Mouse (Mus musculus): Measurements from ENCODE around the gene 1520401A03Rik. TPM values are rescaled to one million over a fixed set of nuclear protein-coding genes. Genes with fewer than 3 reads are reported as not detected.

Gene 1520401A03Rik
- polyA plus RNA-seq (2015; fragmentation: Illumina TruSeq; extraction: RNeasy Lipid Tissue Mini Kit (QIAGEN cat#74804); ENCODE audit: insufficient read depth, low replicate concordance) = not detected

GRCm38 (mm10) chr17:23722376-23723125 is at the start of gene 1520401A03Rik:
1520401A03Rik (minus strand) TSS chr17:23722783.

GRCm38 (mm10) chr17:23771284-23772218 is 49.0 kb upstream of the 1520401A03Rik start, which contains the start of gene Flywch1:
Flywch1 (minus strand) TSS chr17:23771602.

GRCm38 (mm10) chr17:23745301-23746251 is 23.0 kb upstream of the 1520401A03Rik start, which contains the start of gene Kremen2:
Kremen2 (minus strand) TSS chr17:23745833.

GRCm38 (mm10) chr17:23740598-23741021 is 18.0 kb upstream of the 1520401A03Rik start, which contains the start of gene Paqr4:
Paqr4 (minus strand) TSS chr17:23740867.

GRCm38 (mm10) chr17:23725999-23726757 is 3.6 kb upstream of the 1520401A03Rik start, which contains the start of gene Pkmyt1:
Pkmyt1 (plus strand) TSS chr17:23726336.

GRCm38 (mm10) chr17:23683856-23684672 is 38.5 kb downstream of the 1520401A03Rik start, which contains the start of gene Cldn9:
Cldn9 (minus strand) TSS chr17:23684026.

GRCm38 (mm10) chr17:23679127-23679835 is 43.3 kb downstream of the 1520401A03Rik start, which contains the start of gene Cldn6:
Cldn6 (plus strand) TSS chr17:23679249.

GRCm38 (mm10) chr17:23677236-23677679 is 45.3 kb downstream of the 1520401A03Rik start, which contains the start of gene Tnfrsf12a:
Tnfrsf12a (minus strand) TSS chr17:23677468.

GRCm38 (mm10) chr17:23673424-23674073 is 49.0 kb downstream of the 1520401A03Rik start, which contains the start of the genes Hcfc1r1 and Thoc6:
Hcfc1r1 (plus strand) TSS chr17:23673596.
Thoc6 (minus strand) TSS chr17:23673882.

GRCm38 (mm10) chr17:23660117-23660875 is 62.3 kb downstream of the 1520401A03Rik start, which contains the start of gene Bicdl2:
Bicdl2 (plus strand) TSS chr17:23660506.

Other genes starting within 250 kb of the 1520401A03Rik start
- not detected for gene Vmn2r117, start 243.1 kb downstream of the 1520401A03Rik start, polyA plus RNA-seq (2015; fragmentation: Illumina TruSeq; extraction: RNeasy Lipid Tissue Mini Kit (QIAGEN cat#74804); ENCODE audit: insufficient read depth, low replicate concordance)
- 4.4 TPM for gene Zfp213, start 158.5 kb downstream of the 1520401A03Rik start, polyA plus RNA-seq (2015; fragmentation: Illumina TruSeq; extraction: RNeasy Lipid Tissue Mini Kit (QIAGEN cat#74804); ENCODE audit: insufficient read depth, low replicate concordance)
- 0.72 TPM for gene Zfp13, start 123.3 kb downstream of the 1520401A03Rik start, polyA plus RNA-seq (2015; fragmentation: Illumina TruSeq; extraction: RNeasy Lipid Tissue Mini Kit (QIAGEN cat#74804); ENCODE audit: insufficient read depth, low replicate concordance)
- not detected for gene Zscan10, start 121.9 kb downstream of the 1520401A03Rik start, polyA plus RNA-seq (2015; fragmentation: Illumina TruSeq; extraction: RNeasy Lipid Tissue Mini Kit (QIAGEN cat#74804); ENCODE audit: insufficient read depth, low replicate concordance)
- 1.0 TPM for gene Mmp25, start 77.5 kb downstream of the 1520401A03Rik start, polyA plus RNA-seq (2015; fragmentation: Illumina TruSeq; extraction: RNeasy Lipid Tissue Mini Kit (QIAGEN cat#74804); ENCODE audit: insufficient read depth, low replicate concordance)
- gene Bicdl2, start 62.3 kb downstream of the 1520401A03Rik start, polyA plus RNA-seq (2015; fragmentation: Illumina TruSeq; extraction: RNeasy Lipid Tissue Mini Kit (QIAGEN cat#74804); ENCODE audit: insufficient read depth, low replicate concordance) = not detected
- 29.3 TPM for gene Hcfc1r1, start 49.2 kb downstream of the 1520401A03Rik start, polyA plus RNA-seq (2015; fragmentation: Illumina TruSeq; extraction: RNeasy Lipid Tissue Mini Kit (QIAGEN cat#74804); ENCODE audit: insufficient read depth, low replicate concordance)
- 9.4 TPM for gene Thoc6, start 48.9 kb downstream of the 1520401A03Rik start, polyA plus RNA-seq (2015; fragmentation: Illumina TruSeq; extraction: RNeasy Lipid Tissue Mini Kit (QIAGEN cat#74804); ENCODE audit: insufficient read depth, low replicate concordance)
- gene Tnfrsf12a, start 45.3 kb downstream of the 1520401A03Rik start, polyA plus RNA-seq (2015; fragmentation: Illumina TruSeq; extraction: RNeasy Lipid Tissue Mini Kit (QIAGEN cat#74804); ENCODE audit: insufficient read depth, low replicate concordance) = 4.0 TPM
- gene Cldn6, start 43.5 kb downstream of the 1520401A03Rik start, polyA plus RNA-seq (2015; fragmentation: Illumina TruSeq; extraction: RNeasy Lipid Tissue Mini Kit (QIAGEN cat#74804); ENCODE audit: insufficient read depth, low replicate concordance) = not detected
- gene Cldn9, start 38.8 kb downstream of the 1520401A03Rik start, polyA plus RNA-seq (2015; fragmentation: Illumina TruSeq; extraction: RNeasy Lipid Tissue Mini Kit (QIAGEN cat#74804); ENCODE audit: insufficient read depth, low replicate concordance) = not detected
- 7.6 TPM for gene Pkmyt1, start 3.6 kb upstream of the 1520401A03Rik start, polyA plus RNA-seq (2015; fragmentation: Illumina TruSeq; extraction: RNeasy Lipid Tissue Mini Kit (QIAGEN cat#74804); ENCODE audit: insufficient read depth, low replicate concordance)
- gene Paqr4, start 18.1 kb upstream of the 1520401A03Rik start, polyA plus RNA-seq (2015; fragmentation: Illumina TruSeq; extraction: RNeasy Lipid Tissue Mini Kit (QIAGEN cat#74804); ENCODE audit: insufficient read depth, low replicate concordance) = 3.6 TPM
- 0.28 TPM for gene Kremen2, start 23.1 kb upstream of the 1520401A03Rik start, polyA plus RNA-seq (2015; fragmentation: Illumina TruSeq; extraction: RNeasy Lipid Tissue Mini Kit (QIAGEN cat#74804); ENCODE audit: insufficient read depth, low replicate concordance)
- 9.9 TPM for gene Flywch1, start 48.8 kb upstream of the 1520401A03Rik start, polyA plus RNA-seq (2015; fragmentation: Illumina TruSeq; extraction: RNeasy Lipid Tissue Mini Kit (QIAGEN cat#74804); ENCODE audit: insufficient read depth, low replicate concordance)
- 0.57 TPM for gene Flywch2, start 63.3 kb upstream of the 1520401A03Rik start, polyA plus RNA-seq (2015; fragmentation: Illumina TruSeq; extraction: RNeasy Lipid Tissue Mini Kit (QIAGEN cat#74804); ENCODE audit: insufficient read depth, low replicate concordance)
- gene Srrm2, start 67.7 kb upstream of the 1520401A03Rik start, polyA plus RNA-seq (2015; fragmentation: Illumina TruSeq; extraction: RNeasy Lipid Tissue Mini Kit (QIAGEN cat#74804); ENCODE audit: insufficient read depth, low replicate concordance) = 445 TPM
- gene Elob, start 106.4 kb upstream of the 1520401A03Rik start, polyA plus RNA-seq (2015; fragmentation: Illumina TruSeq; extraction: RNeasy Lipid Tissue Mini Kit (QIAGEN cat#74804); ENCODE audit: insufficient read depth, low replicate concordance) = 39.3 TPM
- not detected for gene Prss33, start 113.3 kb upstream of the 1520401A03Rik start, polyA plus RNA-seq (2015; fragmentation: Illumina TruSeq; extraction: RNeasy Lipid Tissue Mini Kit (QIAGEN cat#74804); ENCODE audit: insufficient read depth, low replicate concordance)
- not detected for gene Prss32, start 121.1 kb upstream of the 1520401A03Rik start, polyA plus RNA-seq (2015; fragmentation: Illumina TruSeq; extraction: RNeasy Lipid Tissue Mini Kit (QIAGEN cat#74804); ENCODE audit: insufficient read depth, low replicate concordance)
- 0.12 TPM for gene Prss41, start 121.4 kb upstream of the 1520401A03Rik start, polyA plus RNA-seq (2015; fragmentation: Illumina TruSeq; extraction: RNeasy Lipid Tissue Mini Kit (QIAGEN cat#74804); ENCODE audit: insufficient read depth, low replicate concordance)
- not detected for gene Prss21, start 145.3 kb upstream of the 1520401A03Rik start, polyA plus RNA-seq (2015; fragmentation: Illumina TruSeq; extraction: RNeasy Lipid Tissue Mini Kit (QIAGEN cat#74804); ENCODE audit: insufficient read depth, low replicate concordance)
- gene Dcpp1, start 158.1 kb upstream of the 1520401A03Rik start, polyA plus RNA-seq (2015; fragmentation: Illumina TruSeq; extraction: RNeasy Lipid Tissue Mini Kit (QIAGEN cat#74804); ENCODE audit: insufficient read depth, low replicate concordance) = not detected
- gene Dcpp2, start 158.1 kb upstream of the 1520401A03Rik start, polyA plus RNA-seq (2015; fragmentation: Illumina TruSeq; extraction: RNeasy Lipid Tissue Mini Kit (QIAGEN cat#74804); ENCODE audit: insufficient read depth, low replicate concordance) = not detected
- not detected for gene Dcpp3, start 194.7 kb upstream of the 1520401A03Rik start, polyA plus RNA-seq (2015; fragmentation: Illumina TruSeq; extraction: RNeasy Lipid Tissue Mini Kit (QIAGEN cat#74804); ENCODE audit: insufficient read depth, low replicate concordance)
- not detected for gene Sbp, start 218.9 kb upstream of the 1520401A03Rik start, polyA plus RNA-seq (2015; fragmentation: Illumina TruSeq; extraction: RNeasy Lipid Tissue Mini Kit (QIAGEN cat#74804); ENCODE audit: insufficient read depth, low replicate concordance)
- gene Sbpl, start 232.5 kb upstream of the 1520401A03Rik start, polyA plus RNA-seq (2015; fragmentation: Illumina TruSeq; extraction: RNeasy Lipid Tissue Mini Kit (QIAGEN cat#74804); ENCODE audit: insufficient read depth, low replicate concordance) = not detected

Data from spleen, adult 10 weeks (tissue).